Mouse (Mus musculus) ES-E14 (cell line): ENCODE data around the gene Raf1.

ENCODE experiments used
- CHD2 ChIP-seq: IDR thresholded peaks from 2 replicates; pipeline ENCODE4 v1.6.1; 2014; ENCODE audit warnings: mild to moderate bottlenecking, low read depth, low read length, inconsistent platforms
- ZNF384 ChIP-seq: IDR thresholded peaks from 2 replicates; pipeline ENCODE4 v1.6.1; 2012; ENCODE audit warnings: low read depth, low read length, inconsistent platforms

DNA sequence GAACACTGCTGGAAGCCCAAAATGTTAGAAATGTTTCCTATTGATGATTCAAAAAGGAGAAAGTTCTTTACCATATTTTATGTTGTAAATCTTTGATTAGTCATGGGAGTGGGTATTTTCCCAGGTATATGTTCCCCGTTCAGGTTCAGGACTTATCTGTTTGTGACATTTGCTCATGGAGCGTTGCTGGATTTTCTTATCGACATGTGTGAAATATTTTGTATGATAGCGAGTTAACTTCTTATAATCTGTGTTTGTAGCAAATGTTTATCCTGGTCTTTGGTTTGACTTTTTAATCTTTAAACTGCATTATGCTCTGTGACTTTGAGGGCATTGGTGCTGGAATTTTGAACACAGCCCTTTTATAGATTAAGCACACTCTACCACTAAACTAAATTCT lies 12.2 kb upstream of the Raf1 start:
- TF ChIP-seq ZNF384 (no peak), CHD2 (no peak)
